Mouse (Mus musculus) lung, adult 2 months (tissue): ENCODE results near the gene Prdx2.

Experiments
- CTCF ChIP-seq: fragments of 200-500 bp; IDR thresholded peaks from 2 replicates; pipeline ENCODE4 v1.5.1; 2011; ENCODE audit warnings: mild to moderate bottlenecking, low read length, control low read depth; ENCODE audit not compliant: insufficient read depth
- POLR2A ChIP-seq: fragments of 200-500 bp; IDR thresholded peaks from 2 replicates; pipeline ENCODE4 v1.6.1; 2011; ENCODE audit warnings: low read depth, mild to moderate bottlenecking, control low read depth, low read length, borderline replicate concordance; ENCODE audit errors: extremely low read depth

DNA sequence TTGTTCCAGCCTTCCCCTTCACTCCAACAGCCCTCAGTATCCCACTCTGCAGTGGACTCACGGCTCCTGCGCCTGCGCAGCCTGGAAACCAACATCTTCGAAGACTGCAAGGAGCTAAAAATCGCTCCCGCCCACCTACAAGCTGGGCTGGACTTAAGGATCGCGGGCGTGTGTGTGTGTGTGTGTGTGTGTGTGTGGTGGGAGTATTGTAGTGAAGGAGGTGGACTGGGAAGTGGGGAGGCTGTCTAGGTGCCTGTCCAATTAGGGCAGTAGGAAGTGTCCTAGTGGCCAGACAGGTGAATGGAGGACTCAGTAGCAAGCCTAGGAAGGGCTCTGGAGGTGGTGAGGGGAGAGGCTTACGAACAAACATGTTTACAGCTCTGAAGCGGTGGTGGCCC lies 24.2 kb upstream of the Prdx2 start:
- TF ChIP-seq CTCF, result no peak
- TF ChIP-seq POLR2A, result no peak
